Mouse (Mus musculus): ENCODE results near the gene Spib. TPM values are rescaled to one million over a fixed set of nuclear protein-coding genes. Genes with fewer than 3 reads are reported as not detected.

Gene Spib
- total RNA-seq, 2 experiments from 2014 or later = 0.20 TPM; not detected in 1

DNA sequence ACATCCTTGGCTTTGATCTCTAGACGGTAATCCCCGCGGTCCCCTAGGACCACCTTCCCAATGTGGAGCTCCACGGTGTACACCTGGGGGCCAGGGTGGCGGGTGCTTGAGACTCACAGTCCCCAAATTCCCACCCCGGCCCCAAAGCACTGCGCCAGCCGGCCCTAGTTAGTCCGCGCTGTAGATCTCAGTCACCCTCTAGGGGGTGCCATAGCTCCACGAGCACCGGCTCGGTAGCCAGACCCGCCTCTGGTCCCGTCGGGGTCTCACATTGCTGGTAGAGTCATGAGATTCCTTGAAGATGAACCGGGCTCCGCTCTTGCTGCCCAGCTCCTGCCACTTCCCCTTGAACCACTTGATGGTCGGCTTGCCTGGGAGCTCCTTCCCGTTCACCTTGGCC is 10.2 kb downstream of the Spib start:
- H3K4me3 ChIP-seq = no peak overlapping the region
- peak in 1 of 2 experiments; percentile 61 for DNase-seq (ENCODE audit: extremely low spot score in 1 of 2, low spot score in 2 of 2)
- intact Hi-C loops (cut with DNase I) = loop anchor here (2.0 to 5.0 kb wide), 2 partner anchors 39 to 126 kb away; no protein-coding TSS in a partner anchor
- peak; percentile 71 for TF ChIP-seq CTCF (IDR thresholded peaks at IDR 0.05)
- no peak overlapping the region for H3K27ac ChIP-seq

GRCm38 (mm10) chr7:44520990-44521389 is 10.9 kb downstream of the Spib start:
- intact Hi-C loops (cut with DNase I) = loop anchor here (2.0 to 5.0 kb wide), 2 partner anchors 40 to 126 kb away; no protein-coding TSS in a partner anchor
- DNase-seq (ENCODE audit: extremely low spot score in 1 of 2, low spot score in 2 of 2) = no peak
- TF ChIP-seq CTCF (IDR thresholded peaks at IDR 0.05) = no peak
- Histone ChIP-seq H3K27ac (no peak overlapping the region), H3K4me3 (no peak overlapping the region)

DNA sequence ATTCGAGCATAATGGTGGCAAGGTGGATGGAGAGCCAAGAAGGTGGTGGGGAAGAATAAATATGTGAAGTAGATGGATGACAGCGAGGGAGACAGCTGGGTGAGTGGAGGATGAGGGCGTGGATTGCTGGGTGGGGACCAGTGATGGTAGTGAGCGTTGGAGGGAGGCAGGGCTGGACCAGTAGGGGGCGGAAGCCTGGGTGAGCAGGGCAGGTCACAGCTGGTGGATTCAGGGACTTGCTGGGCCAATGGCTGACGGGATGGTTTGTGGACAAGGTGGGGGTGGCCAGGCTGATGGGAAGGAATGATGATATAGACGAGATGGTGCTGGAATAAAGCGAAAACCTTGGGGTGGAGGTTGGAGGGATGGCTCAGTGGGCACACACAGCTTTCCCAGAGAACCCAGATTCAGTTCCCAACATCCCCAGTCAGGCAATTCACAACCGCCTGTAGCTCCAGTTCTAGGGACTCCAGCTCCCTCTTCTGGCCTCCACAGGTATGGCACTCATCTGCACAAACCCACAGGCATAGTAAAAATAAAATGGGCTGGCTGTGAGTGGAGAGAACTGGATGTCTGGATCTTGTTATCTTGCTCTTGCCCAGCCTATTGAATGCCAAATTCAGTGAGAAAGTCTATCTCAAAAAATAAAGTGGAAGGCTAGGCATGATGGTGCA is 12.5 kb downstream of the Spib start:
- Histone ChIP-seq H3K4me3 (no peak overlapping the region), H3K27ac (no peak overlapping the region)
- no peak for DNase-seq (ENCODE audit: extremely low spot score in 1 of 2, low spot score in 2 of 2)
- intact Hi-C loops (cut with DNase I) = no loop called here
- peak; percentile 31 for TF ChIP-seq CTCF (IDR thresholded peaks at IDR 0.05)

GRCm38 (mm10) chr7:44507491-44507890 is 24.4 kb downstream of the Spib start:
- TF ChIP-seq CTCF (IDR thresholded peaks at IDR 0.05) = no peak
- no peak overlapping the region for H3K4me3 ChIP-seq
- no peak for DNase-seq (ENCODE audit: extremely low spot score in 1 of 2, low spot score in 2 of 2)
- H3K27ac ChIP-seq = no peak overlapping the region
- intact Hi-C loops (cut with DNase I) = no loop called here

GRCm38 (mm10) chr7:44501563-44502115 is 30.2 kb downstream of the Spib start:
- intact Hi-C loops (cut with DNase I) = loop anchor here (2.0 to 5.0 kb wide), 4 partner anchors 47 to 156 kb away; partner anchors contain the start of gene Pold1
- TF ChIP-seq CTCF (IDR thresholded peaks at IDR 0.05) = peak; percentile 65
- Histone ChIP-seq H3K27ac (no peak overlapping the region), H3K4me3 (no peak overlapping the region)
- peak; percentile 75 to 78 for DNase-seq (ENCODE audit: extremely low spot score in 1 of 2, low spot score in 2 of 2)

- DNase-seq (ENCODE audit: extremely low spot score in 1 of 2, low spot score in 2 of 2) = no peak
- no peak overlapping the region for H3K27ac ChIP-seq
- TF ChIP-seq CTCF (IDR thresholded peaks at IDR 0.05) = no peak
- intact Hi-C loops (cut with DNase I) = loop anchor here (2.0 to 5.0 kb wide), 4 partner anchors 49 to 157 kb away; partner anchors contain the start of gene Pold1
- H3K4me3 ChIP-seq = no peak overlapping the region
Observed at GRCm38 (mm10) chr7:44500046-44500445, 31.8 kb downstream of the Spib start.

DNA sequence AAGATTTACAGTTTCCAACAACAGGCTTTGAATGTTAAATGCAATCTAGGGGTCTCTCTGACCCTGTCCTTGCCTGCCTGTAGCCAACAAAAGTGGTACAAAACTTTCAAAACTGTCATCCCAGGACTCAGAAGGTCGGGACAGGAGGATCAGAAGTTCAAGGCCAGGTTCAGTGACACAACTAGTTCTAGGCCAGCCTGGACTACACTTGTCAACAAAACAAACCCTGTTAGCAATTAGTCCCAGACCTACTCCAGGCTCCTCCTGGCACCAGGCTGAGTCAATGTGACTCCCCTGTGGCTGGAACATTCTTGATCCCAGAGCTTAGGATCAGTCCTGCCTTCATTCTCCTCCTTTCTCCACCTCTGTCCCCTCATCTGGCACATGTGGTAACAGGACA is 32.9 kb downstream of the Spib start:
- no peak overlapping the region for H3K27ac ChIP-seq
- intact Hi-C loops (cut with DNase I) = no loop called here
- no peak overlapping the region for H3K4me3 ChIP-seq
- TF ChIP-seq CTCF (IDR thresholded peaks at IDR 0.05) = no peak
- DNase-seq (ENCODE audit: extremely low spot score in 1 of 2, low spot score in 2 of 2) = no peak

DNA sequence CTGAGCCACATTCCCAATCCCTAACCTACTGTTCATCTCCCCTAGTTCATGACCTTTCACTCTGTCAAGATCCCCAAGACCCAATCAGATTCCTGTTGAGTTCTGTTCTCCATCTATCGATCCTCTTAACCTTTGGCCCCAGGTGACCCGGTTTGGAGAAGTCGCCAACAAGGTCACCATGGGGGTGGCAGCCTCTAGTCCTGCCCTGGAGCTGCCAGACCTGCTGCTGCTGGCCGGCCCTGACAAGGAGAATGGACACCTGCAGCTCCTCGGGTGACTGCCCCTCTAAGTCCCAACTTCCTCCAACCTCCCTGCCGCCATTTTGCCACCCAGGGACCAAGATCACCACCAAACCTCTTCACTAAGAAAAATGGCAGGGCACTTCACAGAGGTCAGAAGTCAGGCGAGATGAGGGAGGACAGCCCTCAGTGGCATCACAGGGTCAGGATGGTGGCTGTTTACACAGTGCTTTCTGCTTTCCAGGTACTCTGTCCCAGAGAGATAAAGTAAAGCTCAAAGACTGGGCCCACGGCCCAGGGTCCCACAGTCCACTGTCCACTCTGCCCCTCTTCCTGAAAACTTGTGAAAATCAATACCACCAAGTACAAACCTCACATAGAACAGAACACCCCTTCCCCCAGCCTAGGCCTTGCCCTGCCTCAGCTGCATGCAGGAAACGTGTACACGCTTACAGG is 34.4 kb downstream of the Spib start:
- intact Hi-C loops (cut with DNase I) = no loop called here
- no peak for DNase-seq (ENCODE audit: extremely low spot score in 1 of 2, low spot score in 2 of 2)
- TF ChIP-seq CTCF (IDR thresholded peaks at IDR 0.05) = no peak
- Histone ChIP-seq H3K27ac (no peak overlapping the region), H3K4me3 (peak overlapping the region; percentile 77)

GRCm38 (mm10) chr7:44496771-44497109 is 35.1 kb downstream of the Spib start:
- H3K4me3 ChIP-seq = peak overlapping the region; percentile 77
- no peak for DNase-seq (ENCODE audit: extremely low spot score in 1 of 2, low spot score in 2 of 2)
- TF ChIP-seq CTCF (IDR thresholded peaks at IDR 0.05) = no peak
- intact Hi-C loops (cut with DNase I) = no loop called here
- H3K27ac ChIP-seq = peak overlapping the region; percentile 97

GRCm38 (mm10) chr7:44495992-44496770 is 35.7 kb downstream of the Spib start, which contains the start of the genes Emc10 and Fam71e1:
TSS of gene Emc10 (minus strand) at chr7:44496529.
TSS of gene Fam71e1 (plus strand) at chr7:44496581.
- peak within 1 kb of the TSS; percentile 77 for H3K4me3 ChIP-seq
- H3K27ac ChIP-seq = peak within 1 kb of the TSS; percentile 97
- intact Hi-C loops (cut with DNase I) = no loop called here
- DNase-seq (ENCODE audit: extremely low spot score in 1 of 2, low spot score in 2 of 2) = peak; percentile 99
- no peak; the same call in 1 of the 2 replicates for TF ChIP-seq CTCF (IDR thresholded peaks at IDR 0.05)

GRCm38 (mm10) chr7:44495086-44495485 is 36.8 kb downstream of the Spib start:
- no peak for TF ChIP-seq CTCF (IDR thresholded peaks at IDR 0.05)
- intact Hi-C loops (cut with DNase I) = no loop called here
- DNase-seq (ENCODE audit: extremely low spot score in 1 of 2, low spot score in 2 of 2) = no peak
- H3K4me3 ChIP-seq = peak overlapping the region; percentile 77
- peak overlapping the region; percentile 97 for H3K27ac ChIP-seq
